Mouse (Mus musculus) lung, postnatal 4 days (tissue): ENCODE data around the gene Oit3.
A peak's percentile ranks its signal among the peaks of the same experiment; 100 is the strongest.
"Not testable (repeated sequence)": the region's sequence is repeated elsewhere in the genome, so short reads cannot be mapped to it uniquely, and the experiment has no call there.

Source experiments
- DNase-seq, 2 experiments: peaks; one replicate each; pipeline ENCODE4 v3.0.0; 2021

Gene Oit3

DNA sequence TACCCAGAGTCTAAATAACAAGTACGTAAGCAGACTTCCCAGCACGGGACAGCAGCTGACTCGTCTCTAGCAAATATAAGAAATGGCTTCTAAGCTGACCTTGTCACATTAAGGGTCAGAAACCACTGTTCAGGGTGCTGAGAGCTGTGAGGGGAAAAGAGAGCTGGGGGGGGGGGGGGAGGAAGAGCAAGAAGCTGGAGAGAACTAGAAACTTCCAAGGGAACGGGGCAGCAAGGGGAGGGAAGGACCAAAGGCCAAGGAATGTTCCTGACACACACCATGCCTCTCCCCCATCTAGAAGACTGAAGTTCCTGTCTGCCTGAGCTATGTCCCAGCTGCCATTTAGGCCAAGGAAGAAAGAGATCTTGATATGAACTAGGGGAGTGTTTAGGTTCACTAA is 15.2 kb downstream of the Oit3 start:
- DNase-seq: no peak

DNA sequence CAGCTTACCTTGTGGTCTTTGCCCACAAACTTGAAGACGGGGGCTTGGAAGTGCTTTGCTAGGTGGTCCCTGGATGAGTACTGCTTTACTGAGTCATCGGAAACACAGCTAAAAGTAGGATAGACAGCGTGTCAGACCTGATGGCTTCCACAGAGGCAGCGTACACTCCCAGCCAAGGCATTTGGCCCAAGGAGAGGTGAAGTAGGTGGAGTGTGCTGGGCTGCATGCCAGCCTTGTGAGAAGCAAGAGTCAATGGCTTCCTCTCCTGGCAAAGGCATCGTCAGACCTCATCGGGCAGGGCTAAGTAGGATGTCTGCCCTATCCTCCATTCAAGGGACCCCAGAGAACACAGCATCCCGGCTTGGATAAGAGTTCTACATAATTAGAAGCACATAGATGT is 16.2 kb downstream of the Oit3 start:
- peak; percentile 81 to 89 for DNase-seq

DNA sequence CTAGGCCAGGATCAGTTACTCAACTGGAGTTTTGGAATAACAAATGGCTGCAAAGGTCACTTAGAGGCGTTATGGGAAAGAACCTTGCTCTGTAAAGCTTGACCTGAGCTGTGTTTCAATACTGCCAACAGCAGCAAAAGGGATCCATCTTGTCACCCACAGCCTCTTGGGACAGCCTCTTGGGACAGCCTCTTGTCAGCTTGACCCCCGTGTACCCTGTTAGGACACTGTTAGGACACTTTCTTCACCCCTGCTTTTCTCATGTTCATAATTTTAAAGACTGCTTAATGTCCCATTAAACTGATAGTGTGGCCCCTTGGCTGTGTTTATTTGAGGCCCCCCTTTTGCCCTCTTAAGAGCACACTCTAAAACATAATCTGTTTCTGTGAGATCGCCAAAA is 17.1 kb downstream of the Oit3 start:
- DNase-seq: no peak

DNA sequence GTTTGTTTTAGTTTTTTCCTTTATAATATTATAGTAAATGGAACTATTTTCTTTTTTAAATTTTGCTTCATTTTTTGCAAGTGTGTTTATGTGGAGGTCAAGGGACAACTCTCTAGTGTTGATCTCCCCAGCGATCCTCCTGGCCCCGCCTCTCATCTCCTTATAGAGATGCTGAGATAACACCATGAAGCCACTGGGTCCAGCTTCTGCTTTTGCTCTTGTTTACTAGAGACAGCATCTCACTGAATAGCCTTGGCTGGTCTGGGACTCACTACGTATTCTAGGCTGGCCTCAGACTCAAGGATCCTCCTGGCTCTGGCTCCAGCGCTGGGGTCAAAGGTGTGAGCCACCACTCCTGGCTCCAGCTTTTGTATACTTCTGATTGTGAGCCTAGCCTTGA is 22.1 kb downstream of the Oit3 start:
- DNase-seq: no peak

DNA sequence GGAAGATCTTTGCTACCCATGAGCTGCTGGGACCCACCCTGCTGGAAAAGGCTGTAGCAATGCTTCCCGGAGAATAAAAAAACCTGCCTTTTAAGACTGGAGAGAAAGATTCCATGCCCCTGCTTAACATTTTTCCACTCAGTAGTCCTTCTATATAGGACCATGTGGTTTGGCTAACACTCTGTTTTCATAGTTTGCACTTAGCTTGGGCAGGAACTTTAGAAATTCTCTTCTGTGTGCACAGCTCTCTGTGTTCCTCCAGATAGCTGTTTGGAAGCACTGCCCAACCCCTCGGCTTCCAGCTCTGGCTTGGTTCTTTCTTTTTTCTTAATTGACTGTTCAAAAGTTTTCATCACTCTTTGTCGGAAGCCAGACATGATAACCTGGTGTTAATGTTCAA is 25.0 kb downstream of the Oit3 start:
- DNase-seq: no peak

DNA sequence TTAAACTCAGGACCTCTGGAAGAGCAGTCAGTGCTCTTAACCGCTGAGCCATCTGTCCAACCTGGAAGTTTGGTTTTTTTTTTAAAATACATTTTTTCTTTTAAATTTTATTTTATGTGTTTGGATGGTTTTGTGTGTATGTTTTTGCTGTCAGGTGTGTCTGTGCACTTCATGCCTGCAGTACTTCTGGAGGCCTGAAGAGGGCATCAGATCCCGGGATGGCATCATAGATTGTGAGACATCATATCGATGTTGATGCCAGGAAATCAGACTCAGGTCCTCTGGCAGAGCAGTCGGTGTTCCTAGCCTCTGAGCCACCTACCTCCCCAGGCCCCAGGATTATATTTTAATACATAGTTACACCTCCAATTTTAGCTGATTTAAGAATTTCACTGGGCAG is 27.9 kb downstream of the Oit3 start:
- no peak for DNase-seq

DNA sequence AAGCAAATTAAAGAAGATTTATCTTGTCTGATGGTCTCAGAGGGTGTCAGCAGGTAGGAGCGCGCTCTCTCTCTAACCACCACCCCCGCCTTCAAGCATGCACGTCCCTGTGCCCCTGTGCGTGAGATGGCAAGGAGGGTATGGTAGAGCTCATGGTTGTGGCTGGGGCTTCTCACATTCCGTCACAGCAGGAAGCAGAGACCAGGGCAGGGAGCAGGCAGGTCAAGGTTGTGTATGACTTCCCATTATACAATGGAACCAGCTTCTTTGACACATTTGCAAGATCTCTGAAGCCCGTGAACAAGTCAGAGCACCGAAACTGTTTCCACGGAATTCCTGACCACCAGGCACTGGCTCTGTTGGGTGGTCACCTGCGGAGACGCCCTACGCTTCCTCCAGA is 31.3 kb downstream of the Oit3 start:
- DNase-seq: no peak

DNA sequence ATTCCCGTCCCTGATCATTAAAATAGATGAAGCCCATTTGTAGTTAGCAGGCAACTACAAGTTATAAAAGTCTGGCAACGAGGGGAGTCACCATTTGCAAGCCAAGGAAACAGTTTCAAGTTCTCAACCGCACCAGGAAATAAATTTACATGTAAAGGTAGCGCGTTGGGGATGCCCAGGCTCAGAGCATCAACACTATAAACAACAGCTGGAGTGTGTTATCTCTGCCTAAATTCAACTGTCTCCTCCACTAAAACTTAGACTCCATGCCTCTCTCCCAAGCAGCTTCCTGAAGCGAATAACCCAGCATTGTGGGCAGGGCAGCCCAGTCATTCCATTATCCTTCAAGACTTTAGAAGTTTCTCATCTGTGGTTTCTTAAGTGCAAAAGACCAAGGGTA is 33.1 kb downstream of the Oit3 start:
- DNase-seq: no peak

DNA sequence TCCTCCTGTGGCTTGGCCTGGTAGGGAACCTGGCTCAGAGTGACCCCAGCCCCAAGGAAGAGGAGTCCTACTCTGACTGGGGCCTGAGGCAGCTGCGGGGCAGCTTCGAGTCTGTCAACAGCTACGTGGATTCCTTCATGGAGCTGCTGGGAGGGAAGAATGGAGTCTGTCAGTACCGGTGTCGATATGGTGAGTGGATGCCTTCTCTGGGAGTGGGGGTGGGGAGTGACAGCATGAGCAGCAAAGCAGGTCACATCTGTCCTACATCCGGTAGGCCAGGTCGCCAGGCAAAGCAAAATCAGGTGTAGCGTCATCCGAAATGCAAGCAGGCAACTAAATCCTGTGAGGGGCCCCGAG is 37.8 kb downstream of the Oit3 start:
- no peak for DNase-seq

DNA sequence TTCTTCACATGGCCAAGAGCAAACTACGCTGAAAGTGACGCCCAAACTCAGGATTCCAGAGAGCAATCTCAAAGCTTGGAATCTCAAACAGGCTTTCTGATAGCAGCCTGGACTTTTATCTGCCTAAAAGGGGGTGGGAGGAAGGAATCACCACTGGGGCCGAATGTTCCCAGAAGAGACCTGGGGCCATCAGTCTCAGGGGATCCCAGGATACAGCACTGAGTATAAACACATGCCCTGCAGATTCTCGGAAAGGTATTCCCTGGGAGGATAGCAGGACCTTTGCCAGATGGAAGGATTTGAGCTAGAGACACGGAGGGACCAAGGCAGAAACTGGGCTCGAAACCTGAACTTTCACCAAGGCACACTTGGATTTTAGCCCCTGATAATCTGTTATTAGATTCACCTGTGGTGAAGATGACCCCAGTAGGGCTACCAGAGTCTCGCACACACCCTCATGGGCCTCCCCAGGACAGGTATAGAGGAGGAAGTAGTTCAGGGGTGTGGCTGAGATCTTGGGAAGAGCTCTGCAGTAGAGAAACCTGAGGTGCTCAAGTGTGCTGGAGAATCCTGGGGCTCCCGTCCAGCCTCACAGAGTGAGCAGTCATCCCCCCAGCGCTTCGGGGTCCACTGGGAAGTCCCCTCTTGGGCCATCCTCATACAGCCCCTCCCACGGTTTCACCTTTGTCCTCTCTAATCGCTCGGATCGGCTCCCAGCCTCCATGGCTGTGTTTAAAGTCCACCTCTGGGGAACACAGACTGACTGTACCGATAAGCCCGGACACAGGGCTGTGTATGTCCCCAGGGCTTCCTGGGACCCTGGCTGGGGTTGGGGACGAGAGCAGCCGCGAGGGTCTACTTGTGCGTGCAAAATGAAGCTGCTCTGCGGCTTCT is 38.4 kb downstream of the Oit3 start, which contains the start of gene Pla2g12b:
Gene Pla2g12b, plus strand, starts transcription at position 762 of the 894 bp plus-strand sequence.
- DNase-seq: no peak

DNA sequence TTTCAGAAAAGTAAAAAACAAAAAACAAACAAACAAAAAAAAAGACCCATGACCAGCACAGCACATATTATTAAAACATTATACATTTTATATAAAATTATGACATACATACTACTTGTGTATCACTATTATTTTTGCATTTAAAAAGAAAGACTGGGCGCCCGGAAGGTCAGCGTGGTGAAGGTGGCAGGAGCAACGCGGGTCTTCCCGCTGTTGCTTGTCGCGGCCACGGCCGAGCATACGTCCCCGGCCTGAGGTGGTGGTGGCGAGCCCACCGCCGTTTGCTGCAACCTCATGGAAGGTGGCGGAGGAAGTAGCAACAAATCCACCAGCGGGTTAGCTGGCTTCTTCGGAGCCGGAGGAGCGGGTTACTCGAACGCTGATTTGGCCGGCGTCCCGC is 46.1 kb downstream of the Oit3 start, which contains the start of gene Gm10273:
Gene Gm10273, plus strand, starts transcription at position 172 of the 400 bp plus-strand sequence.
- DNase-seq: not testable (repeated sequence)

DNA sequence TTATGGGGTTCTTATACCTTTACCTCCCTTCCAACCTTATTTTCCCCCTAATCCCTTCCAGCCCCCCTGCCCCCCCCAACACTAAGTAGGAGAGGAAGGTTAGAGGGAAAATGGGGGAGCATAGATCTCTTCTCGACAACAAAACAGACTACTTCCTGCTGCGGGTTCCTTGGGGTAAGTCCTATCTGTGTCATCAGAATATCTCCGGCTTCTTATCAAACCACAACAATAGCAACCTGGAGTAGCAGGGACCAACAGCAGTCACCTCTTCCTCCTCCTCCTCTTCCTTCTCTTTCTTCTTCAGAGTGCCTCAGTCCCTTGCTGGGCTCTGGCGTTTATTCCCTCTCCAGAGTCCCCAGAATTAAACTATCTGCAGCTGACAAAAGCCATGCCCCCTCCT is 49.7 kb downstream of the Oit3 start:
- DNase-seq: no peak

DNA sequence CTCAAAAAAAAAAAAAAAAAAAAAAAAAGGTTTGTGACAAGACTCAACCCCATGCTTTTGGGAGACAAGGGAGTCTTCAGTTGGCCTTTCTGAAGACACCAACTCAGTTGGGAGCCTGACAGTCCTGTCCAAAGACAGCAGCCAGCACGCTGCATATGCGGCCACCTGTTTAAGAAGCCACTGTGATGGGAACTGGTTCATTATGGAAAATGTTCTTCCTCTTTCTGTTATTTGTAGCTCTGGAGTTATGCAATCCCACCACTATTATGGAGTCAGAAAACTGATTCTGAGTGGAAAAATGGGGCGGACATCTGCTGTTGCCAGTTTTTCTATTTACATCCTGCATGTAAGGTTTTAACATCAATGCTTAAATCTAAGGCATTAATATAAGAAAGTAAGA is 51.9 kb downstream of the Oit3 start:
- no peak for DNase-seq

DNA sequence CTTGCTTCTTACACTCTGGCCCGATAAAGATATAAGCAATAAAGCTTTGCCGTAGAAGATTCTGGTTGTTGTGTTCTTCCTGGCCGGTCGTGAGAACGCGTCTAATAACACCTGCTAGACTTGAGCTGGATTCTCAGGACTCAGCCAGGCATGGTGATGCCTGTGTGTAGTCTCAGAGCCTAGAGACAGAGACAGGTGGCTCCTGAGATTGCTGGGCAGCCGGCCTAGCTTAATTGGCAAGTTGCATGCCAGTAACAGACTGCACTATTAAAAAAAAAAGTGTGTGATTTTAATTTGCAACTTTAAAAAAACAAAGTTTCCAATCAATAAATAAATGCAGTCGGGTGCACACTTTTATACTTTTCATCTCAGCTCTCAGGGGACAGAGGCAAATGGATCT is 54.6 kb downstream of the Oit3 start:
- no peak for DNase-seq

DNA sequence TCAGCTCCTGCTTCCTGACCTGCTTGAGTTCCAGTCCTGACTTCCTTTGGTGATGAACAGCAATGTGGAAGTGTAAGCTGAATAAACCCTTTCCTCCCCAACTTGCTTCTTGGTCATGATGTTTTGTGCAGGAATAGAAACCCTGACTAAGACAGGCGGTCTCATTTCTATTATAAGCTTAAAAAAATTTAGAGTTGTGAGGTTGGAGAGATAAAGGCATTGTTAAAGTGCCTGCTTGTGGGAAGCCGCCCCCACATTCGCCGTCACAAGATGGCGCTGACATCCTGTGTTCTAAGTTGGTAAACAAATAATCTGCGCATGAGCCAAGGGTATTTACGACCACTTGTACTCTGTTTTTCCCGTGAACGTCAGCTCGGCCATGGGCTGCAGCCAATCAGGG is 60.0 kb downstream of the Oit3 start:
- DNase-seq: not testable (repeated sequence)

DNA sequence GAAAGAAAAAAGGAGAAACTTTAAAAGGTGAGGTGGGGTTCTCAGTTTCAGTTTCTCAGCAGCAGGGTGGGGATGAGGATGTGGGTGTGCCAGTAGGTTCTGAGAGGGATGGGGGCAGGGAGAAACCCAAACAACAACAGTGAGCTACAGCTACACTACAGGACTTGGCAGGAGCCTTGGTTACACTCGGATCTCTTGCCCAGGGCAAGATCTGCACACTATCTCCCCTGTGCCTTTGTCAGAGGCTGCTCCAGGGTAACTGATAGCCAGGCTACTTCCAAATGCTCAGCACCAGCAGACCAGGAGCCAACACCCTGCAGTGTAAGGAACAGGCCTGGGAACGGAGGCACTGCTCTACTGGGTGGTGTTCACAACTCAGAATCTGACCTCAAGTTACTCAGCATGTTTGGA is 61.2 kb downstream of the Oit3 start:
- DNase-seq: no peak

DNA sequence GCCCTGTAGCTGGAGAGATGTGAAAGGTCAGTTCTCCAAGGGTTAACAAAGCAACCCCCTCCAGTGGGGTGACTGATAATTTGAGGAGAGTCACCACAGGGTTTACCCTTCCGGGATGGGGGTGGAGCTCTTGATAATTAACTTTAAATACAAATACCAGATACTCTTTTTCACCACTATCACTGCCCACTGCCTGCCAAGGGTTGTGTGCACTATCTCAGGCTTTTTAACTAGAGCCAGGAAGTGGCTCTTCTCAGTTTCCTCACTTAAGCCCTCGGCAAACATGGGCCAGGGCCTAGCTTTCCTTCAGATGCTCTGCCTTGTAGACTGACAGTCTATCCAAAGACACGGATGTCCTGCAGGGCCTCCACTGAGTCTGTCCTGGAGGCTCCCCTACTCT is 61.7 kb downstream of the Oit3 start:
- no peak for DNase-seq

DNA sequence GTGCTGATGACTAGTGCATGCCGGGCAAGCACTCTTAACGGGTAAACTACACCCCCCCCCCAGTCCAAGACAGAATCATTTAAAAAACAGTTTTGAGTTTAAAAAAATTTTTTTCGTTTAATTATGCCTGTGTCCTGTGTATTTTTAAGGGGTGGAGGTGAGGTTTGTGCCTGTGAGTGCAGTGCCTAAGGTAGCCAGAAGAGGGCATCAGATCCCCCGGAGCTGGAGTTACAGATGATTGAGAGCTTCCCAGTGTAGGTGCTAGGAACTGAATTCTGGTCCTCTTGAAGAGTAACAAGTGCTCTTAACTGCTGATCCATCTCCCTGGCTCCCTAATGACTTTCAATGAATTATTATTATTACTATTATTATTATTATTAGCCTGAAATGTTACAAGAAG is 62.9 kb downstream of the Oit3 start:
- no peak for DNase-seq

DNA sequence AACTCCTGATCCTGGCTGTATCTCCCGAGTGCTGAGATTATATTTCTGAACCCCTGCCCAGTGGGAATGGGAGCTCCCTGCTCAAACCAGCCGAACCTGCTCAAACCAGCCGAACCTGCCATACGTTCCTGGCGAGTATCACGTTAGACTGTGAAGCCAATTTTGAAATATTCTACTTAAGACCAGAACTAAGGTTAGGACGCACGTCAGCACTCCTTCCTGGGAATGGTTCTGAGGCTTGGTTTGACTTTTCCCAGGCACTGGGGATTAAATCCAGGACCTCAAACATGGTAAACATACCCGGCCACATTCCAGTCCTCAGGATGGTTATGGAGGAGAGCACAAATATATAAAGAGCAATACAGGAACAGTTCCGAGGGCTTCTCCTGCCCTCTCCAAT is 63.7 kb downstream of the Oit3 start:
- peak; percentile 23 to 47 for DNase-seq
